Mouse (Mus musculus): ENCODE data around the gene Ppm1f. TPM values are rescaled to one million over a fixed set of nuclear protein-coding genes. Genes with fewer than 3 reads are reported as not detected.

Ppm1f gene
- total and polyA plus RNA-seq, 3 experiments: 6.3 to 10.9 (median 10.5) TPM

DNA sequence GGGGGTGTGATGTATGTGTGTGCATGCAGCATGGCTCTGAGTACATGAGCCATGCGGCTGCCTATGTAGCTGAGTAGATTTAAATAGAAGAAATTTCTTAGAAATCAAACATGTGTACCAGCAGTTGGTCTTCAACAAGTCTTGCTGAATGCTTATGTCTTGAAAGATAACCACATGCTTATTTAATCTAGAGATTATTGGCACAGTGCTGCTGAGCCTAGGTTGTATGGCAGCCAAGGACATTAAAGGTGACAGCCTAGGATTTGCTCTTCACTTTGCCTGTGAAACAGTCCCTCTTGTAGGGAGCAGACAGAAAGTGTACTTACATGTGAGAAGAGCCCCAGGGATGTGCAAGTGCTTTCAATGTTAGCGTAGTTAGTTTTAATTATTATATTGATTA is 44.8 kb downstream of the Ppm1f start:
- TF ChIP-seq POLR2AphosphoS5 (IDR thresholded peaks at IDR 0.05; ENCODE audit: insufficient replicate concordance, low read depth, low read length): no peak
- no peak for TF ChIP-seq GATA1 (IDR thresholded peaks at IDR 0.05; ENCODE audit: borderline replicate concordance, low read length)
- TF ChIP-seq CTCF (IDR thresholded peaks at IDR 0.05; ENCODE audit: low read depth, low read length): no peak
- no peak for TF ChIP-seq GATA2 (IDR thresholded peaks at IDR 0.05; ENCODE audit: borderline replicate concordance, low read depth, low read length)
- no peak for TF ChIP-seq TAL1 (conservative IDR thresholded peaks at IDR 0.05; ENCODE audit: low read depth, low read length)
- DNase-seq (ENCODE audit: low spot score): no peak
- H3K4me1 ChIP-seq (ENCODE audit: insufficient read depth, low read depth, low read length): no peaks in the 10 kb centered on the region
- no peak overlapping the region for H3K4me3 ChIP-seq (ENCODE audit: low read depth, low read length)
- H3K36me3 ChIP-seq (replicated peaks): no peaks in the 10 kb centered on the region
- H3K9me3 ChIP-seq (replicated peaks): peaks cover 4% of the 10 kb centered on the region
- ATAC-seq (ENCODE audit: extremely low read depth, insufficient number of reproducible peaks, low FRiP score, poor library complexity, severe bottlenecking): no peak
- H3K27me3 ChIP-seq (ENCODE audit: insufficient read depth, low read length): peaks cover 4% of the 10 kb centered on the region; the same call in 1 of the 2 replicates

GRCm38 (mm10) chr16:16958575-16958974 is 62.3 kb downstream of the Ppm1f start:
- Histone ChIP-seq H3K36me3 (replicated peaks) (no peaks in the 10 kb centered on the region), H3K27me3 (ENCODE audit: insufficient read depth, low read length) (peaks cover 19% of the 10 kb centered on the region), H3K4me1 (ENCODE audit: insufficient read depth, low read depth, low read length) (no peaks in the 10 kb centered on the region), H3K9me3 (replicated peaks) (no peaks in the 10 kb centered on the region), H3K4me3 (ENCODE audit: low read depth, low read length) (no peak overlapping the region)
- no peak for DNase-seq (ENCODE audit: low spot score)
- no peak for ATAC-seq (ENCODE audit: extremely low read depth, insufficient number of reproducible peaks, low FRiP score, poor library complexity, severe bottlenecking)
- TF ChIP-seq POLR2AphosphoS5 (IDR thresholded peaks at IDR 0.05; ENCODE audit: insufficient replicate concordance, low read depth, low read length) (no peak), GATA2 (IDR thresholded peaks at IDR 0.05; ENCODE audit: borderline replicate concordance, low read depth, low read length) (no peak), CTCF (IDR thresholded peaks at IDR 0.05; ENCODE audit: low read depth, low read length) (no peak), GATA1 (IDR thresholded peaks at IDR 0.05; ENCODE audit: borderline replicate concordance, low read length) (no peak), TAL1 (conservative IDR thresholded peaks at IDR 0.05; ENCODE audit: low read depth, low read length) (no peak)

DNA sequence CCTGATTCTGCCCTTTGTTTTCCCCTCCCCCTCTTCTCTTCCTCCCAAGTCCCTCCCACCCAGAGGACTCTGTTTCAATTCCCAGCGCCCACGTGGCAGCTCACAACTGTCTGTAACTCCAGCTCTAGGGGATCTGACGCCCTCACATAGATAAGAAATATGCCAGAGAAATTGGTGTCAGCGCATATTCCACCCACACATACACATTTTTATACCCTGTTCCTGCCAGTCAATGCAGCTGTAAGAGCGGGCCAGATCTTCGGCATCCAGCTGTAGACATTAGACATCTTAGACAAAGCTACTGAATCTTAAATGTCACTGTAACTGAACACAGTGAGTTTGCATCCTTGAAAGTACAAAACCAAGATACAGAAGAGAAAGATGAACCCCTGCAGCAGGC is 63.6 kb downstream of the Ppm1f start:
- Histone ChIP-seq H3K4me3 (ENCODE audit: low read depth, low read length) (no peak overlapping the region), H3K9me3 (replicated peaks) (no peaks in the 10 kb centered on the region), H3K27me3 (ENCODE audit: insufficient read depth, low read length) (peaks cover 19% of the 10 kb centered on the region), H3K4me1 (ENCODE audit: insufficient read depth, low read depth, low read length) (peaks cover 5% of the 10 kb centered on the region), H3K36me3 (replicated peaks) (no peaks in the 10 kb centered on the region)
- TF ChIP-seq GATA2 (IDR thresholded peaks at IDR 0.05; ENCODE audit: borderline replicate concordance, low read depth, low read length) (no peak), CTCF (IDR thresholded peaks at IDR 0.05; ENCODE audit: low read depth, low read length) (no peak), GATA1 (IDR thresholded peaks at IDR 0.05; ENCODE audit: borderline replicate concordance, low read length) (no peak), POLR2AphosphoS5 (IDR thresholded peaks at IDR 0.05; ENCODE audit: insufficient replicate concordance, low read depth, low read length) (no peak), TAL1 (conservative IDR thresholded peaks at IDR 0.05; ENCODE audit: low read depth, low read length) (no peak)
- no peak for ATAC-seq (ENCODE audit: extremely low read depth, insufficient number of reproducible peaks, low FRiP score, poor library complexity, severe bottlenecking)
- DNase-seq (ENCODE audit: low spot score): no peak

DNA sequence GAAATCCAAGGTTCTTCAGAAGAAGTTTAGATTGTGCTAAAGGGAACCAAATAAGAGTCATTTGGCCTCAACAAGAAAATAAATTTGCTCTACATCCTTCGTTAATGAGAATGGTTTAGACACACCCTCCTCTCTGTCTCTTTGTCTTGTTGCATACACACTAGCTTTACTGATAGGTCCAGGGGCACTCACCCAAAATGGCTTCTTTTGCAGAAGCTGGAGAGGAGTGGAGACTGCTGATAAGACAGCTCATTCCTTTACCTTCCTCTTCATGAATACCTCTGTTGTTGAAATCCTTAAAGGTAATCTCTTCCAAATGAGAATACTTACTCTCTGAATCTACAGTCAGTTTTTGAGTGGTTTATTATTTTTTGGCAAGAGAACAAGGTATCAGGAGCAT is 68.9 kb downstream of the Ppm1f start:
- DNase-seq (ENCODE audit: low spot score) (no peak), ATAC-seq (ENCODE audit: extremely low read depth, insufficient number of reproducible peaks, low FRiP score, poor library complexity, severe bottlenecking) (no peak; the same call in 1 of the 2 replicates)
- H3K36me3 ChIP-seq (replicated peaks): no peaks in the 10 kb centered on the region
- peaks cover 20% of the 10 kb centered on the region for H3K4me1 ChIP-seq (ENCODE audit: insufficient read depth, low read depth, low read length)
- H3K27me3 ChIP-seq (ENCODE audit: insufficient read depth, low read length): peaks cover 5% of the 10 kb centered on the region; the same call in 1 of the 2 replicates
- TF ChIP-seq GATA1 (IDR thresholded peaks at IDR 0.05; ENCODE audit: borderline replicate concordance, low read length): no peak
- TF ChIP-seq CTCF (IDR thresholded peaks at IDR 0.05; ENCODE audit: low read depth, low read length): no peak
- no peak for TF ChIP-seq GATA2 (IDR thresholded peaks at IDR 0.05; ENCODE audit: borderline replicate concordance, low read depth, low read length)
- TF ChIP-seq POLR2AphosphoS5 (IDR thresholded peaks at IDR 0.05; ENCODE audit: insufficient replicate concordance, low read depth, low read length): no peak
- no peak for TF ChIP-seq TAL1 (conservative IDR thresholded peaks at IDR 0.05; ENCODE audit: low read depth, low read length)
- H3K9me3 ChIP-seq (replicated peaks): no peaks in the 10 kb centered on the region
- no peak overlapping the region for H3K4me3 ChIP-seq (ENCODE audit: low read depth, low read length)

DNA sequence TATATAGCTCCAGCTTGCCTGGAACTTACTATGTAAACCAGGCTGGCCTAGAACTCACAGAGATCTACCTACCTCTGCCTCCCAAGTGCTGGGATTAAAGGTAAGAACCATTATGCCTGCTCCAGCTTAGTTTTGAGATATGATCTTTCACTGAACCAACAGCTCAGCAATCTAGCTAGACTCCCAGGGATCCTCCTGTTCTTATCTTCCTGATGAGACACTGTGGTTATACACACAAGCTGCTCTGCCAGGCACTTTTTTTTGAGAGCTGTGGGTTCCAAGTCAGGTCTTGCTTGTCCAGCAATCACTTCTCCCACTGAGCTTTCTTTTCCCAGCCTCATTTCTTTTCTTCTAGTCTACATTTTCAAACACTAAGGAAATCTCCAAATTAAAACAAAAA is 70.0 kb downstream of the Ppm1f start:
- no peak overlapping the region for H3K4me3 ChIP-seq (ENCODE audit: low read depth, low read length)
- ATAC-seq (ENCODE audit: extremely low read depth, insufficient number of reproducible peaks, low FRiP score, poor library complexity, severe bottlenecking): no peak
- H3K27me3 ChIP-seq (ENCODE audit: insufficient read depth, low read length): peaks cover 2% of the 10 kb centered on the region; the same call in 1 of the 2 replicates
- H3K4me1 ChIP-seq (ENCODE audit: insufficient read depth, low read depth, low read length): peaks cover 20% of the 10 kb centered on the region
- no peaks in the 10 kb centered on the region for H3K9me3 ChIP-seq (replicated peaks)
- no peak for TF ChIP-seq GATA2 (IDR thresholded peaks at IDR 0.05; ENCODE audit: borderline replicate concordance, low read depth, low read length)
- no peak for TF ChIP-seq TAL1 (conservative IDR thresholded peaks at IDR 0.05; ENCODE audit: low read depth, low read length)
- no peak for TF ChIP-seq POLR2AphosphoS5 (IDR thresholded peaks at IDR 0.05; ENCODE audit: insufficient replicate concordance, low read depth, low read length)
- TF ChIP-seq GATA1 (IDR thresholded peaks at IDR 0.05; ENCODE audit: borderline replicate concordance, low read length): no peak
- TF ChIP-seq CTCF (IDR thresholded peaks at IDR 0.05; ENCODE audit: low read depth, low read length): no peak
- no peaks in the 10 kb centered on the region for H3K36me3 ChIP-seq (replicated peaks)
- DNase-seq (ENCODE audit: low spot score): no peak

Other genes with a start within 250 kb of the Ppm1f start
- gene Olfr19, start 220.1 kb upstream of the Ppm1f start, total RNA-seq (2014; fragmentation: Nextera tagmentation): not detected in 2 replicates
- not detected in 2 replicates for gene Olfr19, start 220.1 kb upstream of the Ppm1f start, total RNA-seq (2017)
- not detected in 2 replicates for gene Olfr19, start 220.1 kb upstream of the Ppm1f start, polyA plus RNA-seq (2012)
- not detected in 2 replicates for gene Spag6l, start 67.0 kb upstream of the Ppm1f start, total RNA-seq (2014; fragmentation: Nextera tagmentation)
- gene Spag6l, start 67.0 kb upstream of the Ppm1f start, total RNA-seq (2017): 0.12 and 0.16 TPM in 2 replicates
- gene Spag6l, start 67.0 kb upstream of the Ppm1f start, polyA plus RNA-seq (2012): not detected in 2 replicates
- gene Igll1, start 32.5 kb upstream of the Ppm1f start, total RNA-seq (2014; fragmentation: Nextera tagmentation): not detected in 2 replicates
- 0.27 TPM in 1 of 2 replicates, not detected in the other for gene Igll1, start 32.5 kb upstream of the Ppm1f start, total RNA-seq (2017)
- not detected in 2 replicates for gene Igll1, start 32.5 kb upstream of the Ppm1f start, polyA plus RNA-seq (2012)
- gene Top3b, start 25.7 kb upstream of the Ppm1f start, total RNA-seq (2014; fragmentation: Nextera tagmentation): 59.7 and 96.6 TPM in 2 replicates
- 59.1 and 72.8 TPM in 2 replicates for gene Top3b, start 25.7 kb upstream of the Ppm1f start, total RNA-seq (2017)
- gene Top3b, start 25.7 kb upstream of the Ppm1f start, polyA plus RNA-seq (2012): 24.2 and 24.7 TPM in 2 replicates
- not detected in 2 replicates for gene Vpreb1, start 25.6 kb upstream of the Ppm1f start, total RNA-seq (2014; fragmentation: Nextera tagmentation)
- 0.64 and 0.82 TPM in 2 replicates for gene Vpreb1, start 25.6 kb upstream of the Ppm1f start, total RNA-seq (2017)
- 0.15 and 0.28 TPM in 2 replicates for gene Vpreb1, start 25.6 kb upstream of the Ppm1f start, polyA plus RNA-seq (2012)
- gene Mapk1, start 86.9 kb downstream of the Ppm1f start, total RNA-seq (2014; fragmentation: Nextera tagmentation): 248 and 276 TPM in 2 replicates
- gene Mapk1, start 86.9 kb downstream of the Ppm1f start, total RNA-seq (2017): 173 and 180 TPM in 2 replicates
- gene Mapk1, start 86.9 kb downstream of the Ppm1f start, polyA plus RNA-seq (2012): 54.2 and 72.7 TPM in 2 replicates
- 0.90 and 1.2 TPM in 2 replicates for gene Ypel1, start 173.2 kb downstream of the Ppm1f start, total RNA-seq (2014; fragmentation: Nextera tagmentation)
- 0.87 and 1.5 TPM in 2 replicates for gene Ypel1, start 173.2 kb downstream of the Ppm1f start, total RNA-seq (2017)
- gene Ypel1, start 173.2 kb downstream of the Ppm1f start, polyA plus RNA-seq (2012): 0.09 and 0.15 TPM in 2 replicates
- gene Ppil2, start 214.8 kb downstream of the Ppm1f start, total RNA-seq (2014; fragmentation: Nextera tagmentation): 111 and 127 TPM in 2 replicates
- 110 and 122 TPM in 2 replicates for gene Ppil2, start 214.8 kb downstream of the Ppm1f start, total RNA-seq (2017)
- 65.1 and 70.4 TPM in 2 replicates for gene Ppil2, start 214.8 kb downstream of the Ppm1f start, polyA plus RNA-seq (2012)
- gene 2610318N02Rik, start 228.7 kb downstream of the Ppm1f start, total RNA-seq (2014; fragmentation: Nextera tagmentation): 18.3 and 27.6 TPM in 2 replicates
- gene 2610318N02Rik, start 228.7 kb downstream of the Ppm1f start, total RNA-seq (2017): 8.8 and 10.6 TPM in 2 replicates
- 8.1 and 9.0 TPM in 2 replicates for gene 2610318N02Rik, start 228.7 kb downstream of the Ppm1f start, polyA plus RNA-seq (2012)
- 16.5 and 20.2 TPM in 2 replicates for gene Sdf2l1, start 235.9 kb downstream of the Ppm1f start, total RNA-seq (2014; fragmentation: Nextera tagmentation)
- 43.1 and 48.1 TPM in 2 replicates for gene Sdf2l1, start 235.9 kb downstream of the Ppm1f start, total RNA-seq (2017)
- 74.7 and 93.8 TPM in 2 replicates for gene Sdf2l1, start 235.9 kb downstream of the Ppm1f start, polyA plus RNA-seq (2012)
- 9.3 and 10.4 TPM in 2 replicates for gene Ydjc, start 248.2 kb downstream of the Ppm1f start, total RNA-seq (2014; fragmentation: Nextera tagmentation)
- 15.3 and 23.4 TPM in 2 replicates for gene Ydjc, start 248.2 kb downstream of the Ppm1f start, total RNA-seq (2017)
- gene Ydjc, start 248.2 kb downstream of the Ppm1f start, polyA plus RNA-seq (2012): 55.2 and 79.3 TPM in 2 replicates

Measured in G1E (cell line).